Mouse (Mus musculus): ENCODE results near the gene Trim37. TPM values are rescaled to one million over a fixed set of nuclear protein-coding genes. Genes with fewer than 3 reads are reported as not detected.

The Trim37 gene
- total RNA-seq, 1 experiment: 36.9 TPM

DNA sequence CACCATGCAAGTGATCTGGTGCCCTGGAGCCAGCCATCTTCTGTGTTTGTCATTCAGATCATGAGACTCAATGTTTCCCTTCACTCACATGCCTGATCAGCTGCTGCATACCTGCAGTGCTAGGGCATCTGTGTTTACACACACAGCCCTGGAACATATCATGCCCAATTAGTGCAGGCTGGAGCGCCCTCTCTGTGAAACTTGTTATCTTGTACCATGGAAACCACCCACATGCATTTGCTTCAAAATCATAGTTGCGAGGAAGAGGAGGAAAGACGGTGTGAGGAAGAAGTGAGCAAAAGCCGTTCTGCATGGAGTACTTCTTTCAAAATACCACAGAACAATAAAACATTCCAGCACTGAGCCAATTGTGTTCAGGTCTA, 113.9 kb downstream of the Trim37 start:
- Histone ChIP-seq H3K9ac (ENCODE audit: insufficient read depth, low read depth, low read length, poor library complexity, severe bottlenecking) (no peak overlapping the region), H3K36me3 (ENCODE audit: control insufficient read depth, insufficient read depth, low read length, poor library complexity, severe bottlenecking) (peaks cover 7% of the 10 kb centered on the region; the same call in 1 of the 2 replicates), H3K4me1 (ENCODE audit: control insufficient read depth in 2 of 2, insufficient read depth in 2 of 2, low read length in 2 of 2, poor library complexity in 1 of 2) (no peaks in the 10 kb centered on the region), H3K4me3 (ENCODE audit: insufficient read depth in 1 of 2, low read depth in 1 of 2, low read length in 2 of 2, poor library complexity in 1 of 2, severe bottlenecking in 1 of 2) (no peak overlapping the region), H3K27ac (ENCODE audit: insufficient read depth, low read depth, low read length, poor library complexity, severe bottlenecking) (no peak overlapping the region), H3K9me3 (ENCODE audit: control insufficient read depth, insufficient read depth, low read depth, low read length) (no peaks in the 10 kb centered on the region)
- no peak for DNase-seq (ENCODE audit: low read depth, low spot score)
- in situ Hi-C loops (cut with MboI; ENCODE audit: low sequenced_read_pairs in 2 of 2, unreplicated experiment in 2 of 2): no loop called here
- TF ChIP-seq ZNF384 (IDR thresholded peaks at IDR 0.05; ENCODE audit: low read depth, low read length): no peak
- no peak for TF ChIP-seq MAFK (IDR thresholded peaks at IDR 0.05; ENCODE audit: insufficient read depth, low read depth, low read length)
- TF ChIP-seq ZC3H11A (IDR thresholded peaks at IDR 0.05; ENCODE audit: borderline replicate concordance, low read depth, low read length): no peak
- TF ChIP-seq CHD2 (IDR thresholded peaks at IDR 0.05; ENCODE audit: low read depth, low read length): no peak
- TF ChIP-seq HCFC1 (IDR thresholded peaks at IDR 0.05; ENCODE audit: borderline replicate concordance, insufficient read depth, low read length): no peak

DNA sequence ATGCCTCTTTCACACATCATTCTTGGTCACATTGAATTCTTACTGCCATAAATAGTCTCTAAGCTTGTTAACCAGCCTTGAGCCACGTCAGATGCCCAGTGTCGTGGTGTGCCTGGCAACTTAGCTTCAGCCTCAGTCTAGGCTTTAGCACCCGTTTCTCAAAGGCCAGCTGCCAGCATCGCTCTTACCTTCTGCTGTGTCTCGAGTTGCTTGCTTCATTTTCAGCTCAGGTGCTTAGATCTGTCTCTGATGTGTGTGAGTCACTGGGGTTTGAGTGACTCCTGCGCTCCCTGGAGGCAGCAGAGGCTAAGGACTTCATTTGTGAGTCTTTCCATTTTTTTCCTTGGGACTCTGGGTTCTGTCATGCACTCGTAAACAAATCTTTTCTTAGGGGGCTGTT, 114.4 kb downstream of the Trim37 start:
- DNase-seq (ENCODE audit: low read depth, low spot score): no peak
- no peak overlapping the region for H3K9ac ChIP-seq (ENCODE audit: insufficient read depth, low read depth, low read length, poor library complexity, severe bottlenecking)
- H3K4me1 ChIP-seq (ENCODE audit: control insufficient read depth in 2 of 2, insufficient read depth in 2 of 2, low read length in 2 of 2, poor library complexity in 1 of 2): no peaks in the 10 kb centered on the region
- no peaks in the 10 kb centered on the region for H3K9me3 ChIP-seq (ENCODE audit: control insufficient read depth, insufficient read depth, low read depth, low read length)
- in situ Hi-C loops (cut with MboI; ENCODE audit: low sequenced_read_pairs in 2 of 2, unreplicated experiment in 2 of 2): no loop called here
- peaks cover 7% of the 10 kb centered on the region; the same call in 1 of the 2 replicates for H3K36me3 ChIP-seq (ENCODE audit: control insufficient read depth, insufficient read depth, low read length, poor library complexity, severe bottlenecking)
- no peak overlapping the region for H3K4me3 ChIP-seq (ENCODE audit: insufficient read depth in 1 of 2, low read depth in 1 of 2, low read length in 2 of 2, poor library complexity in 1 of 2, severe bottlenecking in 1 of 2)
- no peak overlapping the region for H3K27ac ChIP-seq (ENCODE audit: insufficient read depth, low read depth, low read length, poor library complexity, severe bottlenecking)
- TF ChIP-seq MAFK (IDR thresholded peaks at IDR 0.05; ENCODE audit: insufficient read depth, low read depth, low read length) (no peak), HCFC1 (IDR thresholded peaks at IDR 0.05; ENCODE audit: borderline replicate concordance, insufficient read depth, low read length) (no peak), ZC3H11A (IDR thresholded peaks at IDR 0.05; ENCODE audit: borderline replicate concordance, low read depth, low read length) (no peak), CHD2 (IDR thresholded peaks at IDR 0.05; ENCODE audit: low read depth, low read length) (no peak), ZNF384 (IDR thresholded peaks at IDR 0.05; ENCODE audit: low read depth, low read length) (no peak)

- 0 out of 4 replicates have a peak, but pooled peaks cover 0 to 2% of the 10 kb centered on the region in 2 experiments for H3K4me1 ChIP-seq (ENCODE audit: control insufficient read depth in 2 of 2, insufficient read depth in 2 of 2, low read length in 2 of 2, poor library complexity in 1 of 2)
- H3K9ac ChIP-seq (ENCODE audit: insufficient read depth, low read depth, low read length, poor library complexity, severe bottlenecking): no peak overlapping the region
- no peak for DNase-seq (ENCODE audit: low read depth, low spot score)
- H3K9me3 ChIP-seq (ENCODE audit: control insufficient read depth, insufficient read depth, low read depth, low read length): no peaks in the 10 kb centered on the region
- H3K4me3 ChIP-seq (ENCODE audit: insufficient read depth in 1 of 2, low read depth in 1 of 2, low read length in 2 of 2, poor library complexity in 1 of 2, severe bottlenecking in 1 of 2): no peak overlapping the region
- in situ Hi-C loops (cut with MboI; ENCODE audit: low sequenced_read_pairs in 2 of 2, unreplicated experiment in 2 of 2): no loop called here
- H3K27ac ChIP-seq (ENCODE audit: insufficient read depth, low read depth, low read length, poor library complexity, severe bottlenecking): no peak overlapping the region
- TF ChIP-seq ZC3H11A (IDR thresholded peaks at IDR 0.05; ENCODE audit: borderline replicate concordance, low read depth, low read length): no peak
- no peak for TF ChIP-seq CHD2 (IDR thresholded peaks at IDR 0.05; ENCODE audit: low read depth, low read length)
- TF ChIP-seq MAFK (IDR thresholded peaks at IDR 0.05; ENCODE audit: insufficient read depth, low read depth, low read length): no peak
- H3K36me3 ChIP-seq (ENCODE audit: control insufficient read depth, insufficient read depth, low read length, poor library complexity, severe bottlenecking): peaks cover 4% of the 10 kb centered on the region; the same call in 1 of the 2 replicates
These were observed 118.4 kb downstream of the Trim37 start for GRCm38 (mm10) chr11:87245171-87245840.

GRCm38 (mm10) chr11:87246107-87246651, 119.3 kb downstream of the Trim37 start:
- no peak for DNase-seq (ENCODE audit: low read depth, low spot score)

More at GRCm38 (mm10) chr11:87246107-87246651, 119.3 kb downstream of the Trim37 start:
- Histone ChIP-seq H3K9ac (ENCODE audit: insufficient read depth, low read depth, low read length, poor library complexity, severe bottlenecking) (no peak overlapping the region), H3K27ac (ENCODE audit: insufficient read depth, low read depth, low read length, poor library complexity, severe bottlenecking) (no peak overlapping the region), H3K4me3 (ENCODE audit: insufficient read depth in 1 of 2, low read depth in 1 of 2, low read length in 2 of 2, poor library complexity in 1 of 2, severe bottlenecking in 1 of 2) (no peak overlapping the region), H3K9me3 (ENCODE audit: control insufficient read depth, insufficient read depth, low read depth, low read length) (no peaks in the 10 kb centered on the region), H3K36me3 (ENCODE audit: control insufficient read depth, insufficient read depth, low read length, poor library complexity, severe bottlenecking) (peaks cover 2% of the 10 kb centered on the region; the same call in 1 of the 2 replicates), H3K4me1 (ENCODE audit: control insufficient read depth in 2 of 2, insufficient read depth in 2 of 2, low read length in 2 of 2, poor library complexity in 1 of 2) (peaks cover 0 to 6% of the 10 kb centered on the region in 2 experiments; a peak in 1 of 4 replicates)
- in situ Hi-C loops (cut with MboI; ENCODE audit: low sequenced_read_pairs in 2 of 2, unreplicated experiment in 2 of 2): no loop called here
- no peak for TF ChIP-seq HCFC1 (IDR thresholded peaks at IDR 0.05; ENCODE audit: borderline replicate concordance, insufficient read depth, low read length)
- no peak for TF ChIP-seq MAFK (IDR thresholded peaks at IDR 0.05; ENCODE audit: insufficient read depth, low read depth, low read length)
- no peak for TF ChIP-seq ZC3H11A (IDR thresholded peaks at IDR 0.05; ENCODE audit: borderline replicate concordance, low read depth, low read length)
- TF ChIP-seq CHD2 (IDR thresholded peaks at IDR 0.05; ENCODE audit: low read depth, low read length): no peak
- TF ChIP-seq ZNF384 (IDR thresholded peaks at IDR 0.05; ENCODE audit: low read depth, low read length): no peak

All from ES-E14 (cell line).